Mouse (Mus musculus) intestine, embryonic 15.5 days (tissue): ENCODE data around the gene Ppp1r3d. TPM values are rescaled to one million over a fixed set of nuclear protein-coding genes. Genes with fewer than 3 reads are reported as not detected.

Experiments
- ATAC-seq: fragments of 200-750 bp; cut with Nextera tagmentation; 2 replicates; pipeline ENCODE4 v1.8.0; 2017; ENCODE audit warnings: moderate TSS enrichment, moderate library complexity
- H3K27ac ChIP-seq: fragments of 300-500 bp; sonication (generic); 2 replicates; pipeline ENCODE4 v1.5.1; 2015; ENCODE audit warnings: mild to moderate bottlenecking, inconsistent platforms
- H3K27me3 ChIP-seq: fragments of 300-500 bp; sonication (generic); replicated peaks from 2 replicates; pipeline ENCODE4 v1.6.1; 2015; ENCODE audit warnings: inconsistent platforms
- H3K36me3 ChIP-seq: fragments of 300-500 bp; sonication (generic); 2 replicates; pipeline ENCODE4 v1.6.1; 2015; ENCODE audit warnings: inconsistent platforms
- H3K4me1 ChIP-seq: fragments of 300-500 bp; sonication (generic); replicated peaks from 2 replicates; pipeline ENCODE4 v1.6.1; 2015; ENCODE audit warnings: inconsistent platforms
- H3K4me2 ChIP-seq: fragments of 300-500 bp; sonication (generic); replicated peaks from 2 replicates; pipeline ENCODE4 v1.6.1; 2015; ENCODE audit warnings: mild to moderate bottlenecking, inconsistent platforms
- H3K4me3 ChIP-seq: fragments of 300-500 bp; sonication (generic); replicated peaks from 2 replicates; pipeline ENCODE4 v1.5.1; 2015; ENCODE audit warnings: inconsistent platforms
- H3K9ac ChIP-seq: fragments of 300-500 bp; sonication (generic); 2 replicates; pipeline ENCODE4 v1.6.1; 2015; ENCODE audit warnings: inconsistent platforms
- H3K9me3 ChIP-seq: fragments of 300-500 bp; sonication (generic); 2 replicates; pipeline ENCODE4 v1.6.1; 2016; ENCODE audit warnings: inconsistent platforms
- WGBS: fragments of 180-500 bp; shearing (Covaris S2); methylation state at CpG from one replicate; pipeline ENCODE4 v1.1.7; 2015; 5-methylcytosine and 5-hydroxymethylcytosine counted together
- polyA plus RNA-seq: library from polyadenylated mRNA; unstranded; fragments of >200 nt; fragmentation: Nextera tagmentation; extraction: Ambion mirVana; gene quantifications from 2 replicates; pipeline ENCODE4 v1.2.1, GENCODE M21; 2015

The Ppp1r3d gene
- polyA plus RNA-seq, 1 experiment from 2014 or later: 5.6 TPM

GRCm38 (mm10) chr2:178429426-178429825 is 15.2 kb upstream of the Ppp1r3d start:
- Histone ChIP-seq H3K36me3 (no peaks in the 10 kb centered on the region), H3K4me3 (no peak overlapping the region), H3K9ac (0 out of 2 replicates have a peak overlapping the region, but pooled peaks have one; percentile 3), H3K9me3 (no peaks in the 10 kb centered on the region), H3K4me1 (0 out of 2 replicates have a peak, but pooled peaks cover 10% of the 10 kb centered on the region), H3K27me3 (no peaks in the 10 kb centered on the region), H3K27ac (peak overlapping the region; percentile 36), H3K4me2 (peak overlapping the region; percentile 43)
- peak; percentile 54 for ATAC-seq
- 58% methylated on average over 6 of the region's 6 CpGs for WGBS

- no peak overlapping the region for H3K9ac ChIP-seq
- no peaks in the 10 kb centered on the region for H3K9me3 ChIP-seq
- H3K4me1 ChIP-seq: 0 out of 2 replicates have a peak, but pooled peaks cover 10% of the 10 kb centered on the region
- no peak overlapping the region for H3K4me3 ChIP-seq
- 81% methylated on average over 4 of the region's 4 CpGs for WGBS
- no peaks in the 10 kb centered on the region for H3K27me3 ChIP-seq
- no peak overlapping the region for H3K4me2 ChIP-seq
- ATAC-seq: no peak
- no peaks in the 10 kb centered on the region for H3K36me3 ChIP-seq
- no peak overlapping the region for H3K27ac ChIP-seq
Measured at GRCm38 (mm10) chr2:178428676-178429075, 14.4 kb upstream of the Ppp1r3d start.

- H3K4me2 ChIP-seq: no peak overlapping the region
- no peak overlapping the region for H3K4me3 ChIP-seq
- no peaks in the 10 kb centered on the region for H3K9me3 ChIP-seq
- H3K27me3 ChIP-seq: no peaks in the 10 kb centered on the region
- no peak overlapping the region for H3K27ac ChIP-seq
- no peaks in the 10 kb centered on the region for H3K36me3 ChIP-seq
- 0 out of 2 replicates have a peak, but pooled peaks cover 10% of the 10 kb centered on the region for H3K4me1 ChIP-seq
- ATAC-seq: no peak
- WGBS: 78% methylated on average over 9 of the region's 9 CpGs
- no peak overlapping the region for H3K9ac ChIP-seq
Measured at GRCm38 (mm10) chr2:178428183-178428582, 13.9 kb upstream of the Ppp1r3d start.

GRCm38 (mm10) chr2:178427181-178427580 is 12.9 kb upstream of the Ppp1r3d start:
- Histone ChIP-seq H3K4me3 (no peak overlapping the region), H3K4me2 (no peak overlapping the region), H3K27me3 (no peaks in the 10 kb centered on the region), H3K27ac (no peak overlapping the region), H3K36me3 (no peaks in the 10 kb centered on the region), H3K9ac (no peak overlapping the region), H3K4me1 (0 out of 2 replicates have a peak, but pooled peaks cover 10% of the 10 kb centered on the region), H3K9me3 (no peaks in the 10 kb centered on the region)
- 87% methylated on average over 5 of the region's 5 CpGs for WGBS
- no peak; the same call in 1 of the 2 replicates for ATAC-seq

- Histone ChIP-seq H3K27ac (no peak overlapping the region), H3K4me1 (0 out of 2 replicates have a peak, but pooled peaks cover 10% of the 10 kb centered on the region), H3K9ac (no peak overlapping the region), H3K4me3 (no peak overlapping the region), H3K4me2 (no peak overlapping the region), H3K27me3 (no peaks in the 10 kb centered on the region), H3K36me3 (no peaks in the 10 kb centered on the region), H3K9me3 (no peaks in the 10 kb centered on the region)
- ATAC-seq: peak; percentile 57
- WGBS: 26% methylated on average over 4 of the region's 4 CpGs
Measured at GRCm38 (mm10) chr2:178426229-178426628, 12.0 kb upstream of the Ppp1r3d start.

GRCm38 (mm10) chr2:178423223-178423622 is 9.0 kb upstream of the Ppp1r3d start:
- H3K4me2 ChIP-seq: no peak overlapping the region
- no peak overlapping the region for H3K27ac ChIP-seq
- no peak overlapping the region for H3K9ac ChIP-seq
- H3K4me3 ChIP-seq: no peak overlapping the region
- H3K36me3 ChIP-seq: peaks cover 4% of the 10 kb centered on the region; the same call in 1 of the 2 replicates
- no peak for ATAC-seq
- no peaks in the 10 kb centered on the region for H3K9me3 ChIP-seq
- 66% methylated on average over 5 of the region's 5 CpGs for WGBS
- no peaks in the 10 kb centered on the region for H3K4me1 ChIP-seq
- H3K27me3 ChIP-seq: no peaks in the 10 kb centered on the region

GRCm38 (mm10) chr2:178422186-178422585 is 7.9 kb upstream of the Ppp1r3d start:
- Histone ChIP-seq H3K9ac (no peak overlapping the region), H3K4me3 (no peak overlapping the region), H3K9me3 (no peaks in the 10 kb centered on the region), H3K36me3 (peaks cover 7% of the 10 kb centered on the region; the same call in 1 of the 2 replicates), H3K4me1 (no peaks in the 10 kb centered on the region), H3K27ac (no peak overlapping the region), H3K27me3 (no peaks in the 10 kb centered on the region), H3K4me2 (no peak overlapping the region)
- 21% methylated on average over 3 of the region's 3 CpGs for WGBS
- no peak for ATAC-seq

GRCm38 (mm10) chr2:178421603-178422002 is 7.3 kb upstream of the Ppp1r3d start:
- Histone ChIP-seq H3K4me1 (0 out of 2 replicates have a peak, but pooled peaks cover 3% of the 10 kb centered on the region), H3K4me3 (no peak overlapping the region), H3K9me3 (no peaks in the 10 kb centered on the region), H3K9ac (no peak overlapping the region), H3K27me3 (no peaks in the 10 kb centered on the region), H3K4me2 (no peak overlapping the region), H3K27ac (no peak overlapping the region), H3K36me3 (peaks cover 7% of the 10 kb centered on the region; the same call in 1 of the 2 replicates)
- no peak for ATAC-seq
- 49% methylated on average over 6 of the region's 6 CpGs for WGBS

- Histone ChIP-seq H3K27me3 (no peaks in the 10 kb centered on the region), H3K36me3 (peaks cover 7% of the 10 kb centered on the region; the same call in 1 of the 2 replicates), H3K4me1 (peaks cover 8% of the 10 kb centered on the region; the same call in 1 of the 2 replicates), H3K9me3 (no peaks in the 10 kb centered on the region), H3K4me3 (no peak overlapping the region), H3K4me2 (no peak overlapping the region), H3K27ac (no peak overlapping the region), H3K9ac (no peak overlapping the region)
- no peak for ATAC-seq
- 82% methylated on average over 9 of the region's 9 CpGs for WGBS
Measured at GRCm38 (mm10) chr2:178420576-178420975, 6.3 kb upstream of the Ppp1r3d start.

- Histone ChIP-seq H3K27me3 (no peaks in the 10 kb centered on the region; the same call in 1 of the 2 replicates), H3K4me2 (no peak overlapping the region), H3K9me3 (no peaks in the 10 kb centered on the region), H3K27ac (no peak overlapping the region), H3K4me1 (peaks cover 35% of the 10 kb centered on the region), H3K36me3 (peaks cover 7% of the 10 kb centered on the region; the same call in 1 of the 2 replicates), H3K9ac (no peak overlapping the region), H3K4me3 (no peak overlapping the region)
- no peak for ATAC-seq
- WGBS: 82% methylated on average over 4 of the region's 4 CpGs
Measured at GRCm38 (mm10) chr2:178416970-178417369, 2.7 kb upstream of the Ppp1r3d start.

- Histone ChIP-seq H3K4me1 (peaks cover 37% of the 10 kb centered on the region), H3K36me3 (peaks cover 7% of the 10 kb centered on the region; the same call in 1 of the 2 replicates), H3K4me3 (no peak overlapping the region), H3K9me3 (no peaks in the 10 kb centered on the region), H3K9ac (no peak overlapping the region), H3K4me2 (no peak overlapping the region), H3K27ac (no peak overlapping the region), H3K27me3 (no peaks in the 10 kb centered on the region; the same call in 1 of the 2 replicates)
- WGBS: 63% methylated on average over 13 of the region's 13 CpGs
- ATAC-seq: no peak
Measured at GRCm38 (mm10) chr2:178416427-178416826, 2.2 kb upstream of the Ppp1r3d start.

- Histone ChIP-seq H3K9ac (peak overlapping the region; percentile 64; the same call in 1 of the 2 replicates), H3K36me3 (0 out of 2 replicates have a peak, but pooled peaks cover 4% of the 10 kb centered on the region), H3K4me2 (peak overlapping the region; percentile 100), H3K27ac (peak overlapping the region; percentile 77; the same call in 1 of the 2 replicates), H3K9me3 (no peaks in the 10 kb centered on the region), H3K4me3 (peak overlapping the region; percentile 68), H3K4me1 (peaks cover 37% of the 10 kb centered on the region), H3K27me3 (no peaks in the 10 kb centered on the region; the same call in 1 of the 2 replicates)
- 29% methylated on average over 3 of the region's 3 CpGs for WGBS
- ATAC-seq: no peak
Measured at GRCm38 (mm10) chr2:178415150-178415448, 827 bp upstream of the Ppp1r3d start.
